Mouse (Mus musculus) testis, adult 10 weeks (tissue): Measurements from ENCODE around the gene Pdgfa. TPM values are rescaled to one million over a fixed set of nuclear protein-coding genes. Genes with fewer than 3 reads are reported as not detected.

Source experiments
- polyA plus RNA-seq: library from polyadenylated mRNA; stranded (reverse); fragments of 350-450 nt; fragmentation: Illumina TruSeq; extraction: RNeasy Lipid Tissue Mini Kit (QIAGEN cat#74804); gene quantifications from one replicate; pipeline ENCODE4 v1.2.3, GENCODE M21; 2014; ENCODE audit warnings: low read depth, low replicate concordance

The Pdgfa gene
- polyA plus RNA-seq, result 6.2 TPM

DNA sequence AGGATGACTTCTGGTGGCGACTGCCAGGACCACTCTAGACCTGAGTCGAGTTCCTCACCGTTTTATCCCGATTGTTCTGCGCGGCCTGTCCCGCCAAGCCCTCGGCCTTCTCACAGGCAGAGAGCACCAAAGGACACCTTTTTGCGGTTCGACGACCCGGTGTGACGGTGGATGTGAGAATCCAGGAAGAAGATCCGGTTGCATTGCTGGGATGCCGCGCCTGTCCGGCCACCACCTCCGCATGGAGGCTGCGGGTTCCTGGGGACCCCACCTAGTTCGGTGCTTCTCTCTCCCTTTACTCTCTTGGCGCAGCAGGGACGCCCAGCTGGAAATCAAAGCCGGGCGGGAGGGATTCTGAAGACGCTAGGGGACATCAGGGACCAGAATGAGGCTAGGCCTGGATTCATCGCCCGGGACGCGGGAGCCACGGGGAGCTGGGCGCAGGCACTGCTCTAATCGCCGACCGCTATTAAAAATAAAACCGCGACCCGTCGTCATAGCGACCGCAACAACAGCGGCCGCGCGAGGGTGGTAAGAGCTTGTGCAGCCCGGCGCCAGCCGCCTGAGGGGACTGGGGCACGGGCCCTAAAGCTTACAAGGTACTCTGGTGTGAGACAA, at the start of gene Pdgfa:
TSS of gene Pdgfa (minus strand) at position 200 of the 618 bp plus-strand sequence.

Other genes with a start within 250 kb of the Pdgfa start
- gene Fam20c, start 242.9 kb downstream of the Pdgfa start, polyA plus RNA-seq, result 0.10 TPM
- gene Gm5294, start 177.3 kb downstream of the Pdgfa start, polyA plus RNA-seq, result not detected
- 1.7 TPM for gene Prkar1b, start 152.6 kb upstream of the Pdgfa start, polyA plus RNA-seq
- 12.5 TPM for gene Dnaaf5, start 152.9 kb upstream of the Pdgfa start, polyA plus RNA-seq
- gene Sun1, start 203.3 kb upstream of the Pdgfa start, polyA plus RNA-seq, result 42.7 TPM